Comparison of ENCODE assay signal across 8 mouse cellular contexts in the genomic region with DNA sequence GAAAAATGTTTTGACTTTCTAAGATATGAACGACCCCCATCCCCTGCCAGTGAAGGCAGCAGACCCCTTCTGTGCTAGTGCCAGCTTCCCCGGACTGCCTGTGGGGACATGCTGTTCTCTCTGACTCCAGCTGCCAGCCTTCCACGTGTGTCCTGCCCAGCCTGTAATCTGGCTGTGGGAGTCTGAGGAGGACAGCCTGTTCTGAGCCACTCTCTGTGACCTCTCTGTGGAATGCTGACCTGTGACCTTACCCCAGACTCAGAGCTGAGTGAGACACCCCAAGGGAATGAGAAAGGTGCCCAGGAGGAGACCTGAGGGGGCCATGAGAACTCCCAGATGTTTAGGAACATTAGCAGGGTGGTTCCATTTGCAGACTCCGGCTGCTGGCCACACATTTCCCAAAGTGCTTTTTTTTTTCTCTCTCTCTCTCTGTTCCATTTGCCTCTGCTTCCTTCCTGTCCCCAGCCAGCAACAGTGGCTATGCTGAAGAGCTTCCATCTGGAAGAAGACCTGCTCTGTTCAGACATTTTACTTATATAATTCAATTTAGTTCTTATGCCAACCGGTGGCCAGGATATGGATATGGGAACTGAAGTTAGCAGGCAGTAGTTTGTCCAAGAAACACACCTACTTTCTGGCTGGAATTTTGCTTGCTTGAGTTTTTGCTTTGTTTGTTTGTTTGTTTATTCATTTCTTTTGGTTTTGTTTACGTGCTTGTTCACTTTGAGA. TPM values are rescaled to one million over a fixed set of nuclear protein-coding genes. Genes with fewer than 3 reads are reported as not detected.
DNase-seq lines count a peak whose midpoint lies in the region; ATAC-seq and TF ChIP-seq lines count a peak whose summit lies in the region.
"Had no signal": no experiment of that assay in that cellular context is flagged by ENCODE, and none has a peak within 500 bp of the region (broad histone marks: within the 10 kb centered on the region; RNA-seq: fewer than 3 reads in every experiment).

No protein-coding gene starts in this region.

- no peak overlapping the region for H3K4me2 ChIP-seq in heart, embryonic 12.5 days
- H3K4me2 ChIP-seq in kidney, embryonic 15.5 days, result no peak overlapping the region
- H3K4me2 ChIP-seq: liver, embryonic 15.5 days had no signal

- 0 out of 2 replicates have a peak overlapping the region, but pooled peaks have one; percentile 59 for H3K9ac ChIP-seq in heart, embryonic 12.5 days
- H3K9ac ChIP-seq in kidney, embryonic 15.5 days, result no peak overlapping the region
- H3K9ac ChIP-seq: liver, embryonic 15.5 days had no signal

- no peaks in the 10 kb centered on the region for H3K36me3 ChIP-seq in heart, embryonic 12.5 days
- no peaks in the 10 kb centered on the region for H3K36me3 ChIP-seq in kidney, embryonic 15.5 days
- no peaks in the 10 kb centered on the region for H3K36me3 ChIP-seq in small intestine, adult 2 months (ENCODE audit: control insufficient read depth, insufficient read depth, low read length)
- H3K36me3 ChIP-seq: liver, embryonic 15.5 days had no signal

- no peaks in the 10 kb centered on the region for H3K27me3 ChIP-seq in heart, embryonic 12.5 days (replicated peaks)
- H3K27me3 ChIP-seq in kidney, embryonic 15.5 days, result no peaks in the 10 kb centered on the region
- no peaks in the 10 kb centered on the region for H3K27me3 ChIP-seq in small intestine, adult 2 months (ENCODE audit: control insufficient read depth, insufficient read depth, low read length)

- H3K4me3 ChIP-seq in heart, embryonic 12.5 days, result no peak overlapping the region
- no peak overlapping the region for H3K4me3 ChIP-seq in kidney, embryonic 15.5 days (replicated peaks)
- H3K4me3 ChIP-seq in small intestine, adult 2 months (ENCODE audit: low read depth, low read length), result no peak overlapping the region
- H3K4me3 ChIP-seq: liver, embryonic 15.5 days had no signal

- peaks cover 94% of the 10 kb centered on the region for H3K4me1 ChIP-seq in heart, embryonic 12.5 days (replicated peaks)
- H3K4me1 ChIP-seq in kidney, embryonic 15.5 days, result peaks cover 62% of the 10 kb centered on the region
- peaks cover 17% of the 10 kb centered on the region for H3K4me1 ChIP-seq in small intestine, adult 2 months (ENCODE audit: control insufficient read depth, insufficient read depth, insufficient read length, low read length)

- no peak for ATAC-seq in heart, embryonic 12.5 days (ENCODE audit: insufficient number of reproducible peaks, low FRiP score)
- no peak for ATAC-seq in kidney, embryonic 15.5 days (replicated peaks; ENCODE audit: low FRiP score)
- ATAC-seq in megakaryocyte-erythroid progenitor cell, adult 5-6 weeks (replicated peaks; ENCODE audit: low FRiP score, low TSS enrichment, poor library complexity, severe bottlenecking), result no peak

- no peak for TF ChIP-seq POLR2A in small intestine, adult 2 months (IDR thresholded peaks at IDR 0.05; ENCODE audit: low read depth, low read length)

- H3K27ac ChIP-seq in heart, embryonic 12.5 days (ENCODE audit: poor library complexity, severe bottlenecking), result peak overlapping the region; percentile 80
- H3K27ac ChIP-seq in kidney, embryonic 15.5 days, result peak overlapping the region; percentile 41
- peak overlapping the region; percentile 17; the same call in 1 of the 2 replicates for H3K27ac ChIP-seq in small intestine, adult 2 months (ENCODE audit: insufficient read depth, low read depth, low read length)
- H3K27ac ChIP-seq: liver, embryonic 15.5 days had no signal

- 37% methylated on average over 6 of the region's 6 CpGs for WGBS in heart, embryonic 12.5 days
- 51% methylated on average over 6 of the region's 6 CpGs for WGBS in kidney, embryonic 15.5 days
- 66% methylated on average over 6 of the region's 6 CpGs for WGBS in small intestine, adult 2 months

- TF ChIP-seq CTCF in small intestine, adult 2 months (IDR thresholded peaks at IDR 0.05; ENCODE audit: extremely low read depth, insufficient read length, insufficient replicate concordance, low read depth, low read length), result no peak

- H3K9me3 ChIP-seq in heart, embryonic 12.5 days (replicated peaks), result no peaks in the 10 kb centered on the region
- no peaks in the 10 kb centered on the region for H3K9me3 ChIP-seq in kidney, embryonic 15.5 days (replicated peaks)
- H3K9me3 ChIP-seq: liver, embryonic 15.5 days had no signal

- peak; percentile 50 for DNase-seq in urinary bladder, postnatal 14 days (ENCODE audit: low spot score)
- DNase-seq in urinary bladder, postnatal 25 days (ENCODE audit: low spot score), result no peak
- no peak for DNase-seq in thymus, postnatal 10 days (ENCODE audit: low spot score in 2 of 2)

RNA-seq across cellular contexts. Expression of gene Cuedc1, which starts 15.8 kb away (rescaled TPM):
- polyA plus RNA-seq in heart, embryonic 12.5 days (2016; fragmentation: Nextera tagmentation; extraction: Ambion mirVana), result 20.7 and 22.9 TPM in 2 replicates
- polyA plus RNA-seq in kidney, embryonic 15.5 days (2015; fragmentation: Nextera tagmentation; extraction: Ambion mirVana), result 18.8 and 23.4 TPM in 2 replicates
- polyA plus RNA-seq in small intestine, adult 2 months (2012; rRNA removed), result 12.3 and 13.3 TPM in 2 replicates
- total RNA-seq in megakaryocyte-erythroid progenitor cell, adult 5-6 weeks (2014; fragmentation: Nextera tagmentation), result 1.7 and 2.3 TPM in 2 replicates
- 0.19 and 2.8 TPM in 2 replicates for total RNA-seq in megakaryocyte-erythroid progenitor cell, adult 5-6 weeks (2017)

RNA-seq across cellular contexts. Expression of gene Vezf1, which starts 45.6 kb away (rescaled TPM):
- polyA plus RNA-seq in heart, embryonic 12.5 days (2016; fragmentation: Nextera tagmentation; extraction: Ambion mirVana), result 27.3 and 29.3 TPM in 2 replicates
- 42.5 and 42.8 TPM in 2 replicates for polyA plus RNA-seq in kidney, embryonic 15.5 days (2015; fragmentation: Nextera tagmentation; extraction: Ambion mirVana)
- 6.1 and 10.6 TPM in 2 replicates for polyA plus RNA-seq in small intestine, adult 2 months (2012; rRNA removed)
- total RNA-seq in megakaryocyte-erythroid progenitor cell, adult 5-6 weeks (2014; fragmentation: Nextera tagmentation), result 30.9 and 35.9 TPM in 2 replicates
- 14.2 and 24.7 TPM in 2 replicates for total RNA-seq in megakaryocyte-erythroid progenitor cell, adult 5-6 weeks (2017)

Comparison
In these comparisons a context has a peak if more than half of its experiments do, and no peak if none do; other contexts are left out.
1. H3K27ac ChIP-seq: peak in every context shown above with its lines; median percentile 80 in heart, embryonic 12.5 days; 41 in kidney, embryonic 15.5 days; 17 in small intestine, adult 2 months.